Mouse (Mus musculus) heart, postnatal 25 days (tissue): Measurements from ENCODE around the gene Map2k6. TPM values are rescaled to one million over a fixed set of nuclear protein-coding genes. Genes with fewer than 3 reads are reported as not detected.
A peak's percentile ranks its signal among the peaks of the same experiment; 100 is the strongest.
"Not testable (repeated sequence)": the region's sequence is repeated elsewhere in the genome, so short reads cannot be mapped to it uniquely, and the experiment has no call there.

Experiments used
- DNase-seq: peaks from one replicate; pipeline ENCODE4 v3.0.0; 2022; ENCODE audit warnings: low spot score
- intact Hi-C: fragments of 180-260 bp; cut with DNase I; formaldehyde crosslinking; loops from one replicate; pipeline ENCODE4 v1.15.1; 2025
- total RNA-seq, 2 experiments: library from RNA; stranded (reverse); gene quantifications; 2 replicates each; pipeline ENCODE4 v1.2.3; 2021

The Map2k6 gene
- total RNA-seq = 1 to 10 TPM; 5.8 to 6.7 TPM

GRCm38 (mm10) chr11:110398553-110399239 lies at the start of gene Map2k6:
Gene Map2k6 (plus strand): TSS chr11:110399122.
- DNase-seq = peak; percentile 62
- intact Hi-C loops = no loop called here

GRCm38 (mm10) chr11:110354261-110354660 lies 44.7 kb upstream of the Map2k6 start:
- intact Hi-C loops = no loop called here
- DNase-seq = no peak

GRCm38 (mm10) chr11:110355131-110355530 lies 43.8 kb upstream of the Map2k6 start:
- DNase-seq, intact Hi-C loops: not testable (repeated sequence)

- no peak for DNase-seq
- intact Hi-C loops = no loop called here
Observed at GRCm38 (mm10) chr11:110357756-110358551, 41.0 kb upstream of the Map2k6 start.

- no peak for DNase-seq
- intact Hi-C loops = loop anchor here (1.0 kb wide), 1 partner anchor 118 kb away; no protein-coding TSS in a partner anchor
Observed at GRCm38 (mm10) chr11:110365016-110365415, 33.9 kb upstream of the Map2k6 start.

- intact Hi-C loops = no loop called here
- DNase-seq = no peak
Observed at GRCm38 (mm10) chr11:110366902-110367301, 32.0 kb upstream of the Map2k6 start.

- DNase-seq = no peak
- intact Hi-C loops = no loop called here
Observed at GRCm38 (mm10) chr11:110367638-110368037, 31.3 kb upstream of the Map2k6 start.

- intact Hi-C loops = no loop called here
- DNase-seq = no peak
Observed at GRCm38 (mm10) chr11:110369312-110370019, 29.5 kb upstream of the Map2k6 start.

GRCm38 (mm10) chr11:110371827-110372226 lies 27.1 kb upstream of the Map2k6 start:
- intact Hi-C loops = no loop called here
- DNase-seq = no peak

- intact Hi-C loops = no loop called here
Observed at GRCm38 (mm10) chr11:110372266-110372954, 26.5 kb upstream of the Map2k6 start.

GRCm38 (mm10) chr11:110374036-110374435 lies 24.9 kb upstream of the Map2k6 start:
- intact Hi-C loops = no loop called here
- DNase-seq = no peak

More at GRCm38 (mm10) chr11:110372266-110372954, 26.5 kb upstream of the Map2k6 start:
- DNase-seq = no peak

- intact Hi-C loops = loop anchor here (5.0 kb wide), 1 partner anchor 103 kb away; no protein-coding TSS in a partner anchor
- peak; percentile 55 for DNase-seq
Observed at GRCm38 (mm10) chr11:110379661-110380309, 19.1 kb upstream of the Map2k6 start.

- intact Hi-C loops = loop anchor here (5.0 kb wide), 1 partner anchor 102 kb away; no protein-coding TSS in a partner anchor
- DNase-seq = no peak
Observed at GRCm38 (mm10) chr11:110380310-110380668, 18.6 kb upstream of the Map2k6 start.

- intact Hi-C loops = no loop called here
- no peak for DNase-seq
Observed at GRCm38 (mm10) chr11:110385487-110385886, 13.4 kb upstream of the Map2k6 start.

GRCm38 (mm10) chr11:110392763-110393162 lies 6.2 kb upstream of the Map2k6 start:
- DNase-seq = no peak
- intact Hi-C loops = no loop called here

- intact Hi-C loops = no loop called here
- no peak for DNase-seq
Observed at GRCm38 (mm10) chr11:110394788-110395452, 4.0 kb upstream of the Map2k6 start.

- no peak for DNase-seq
- intact Hi-C loops = no loop called here
Observed at GRCm38 (mm10) chr11:110396085-110396484, 2.8 kb upstream of the Map2k6 start.

- no peak for DNase-seq
- intact Hi-C loops = loop anchor here (5.0 kb wide), 1 partner anchor 38 kb away; no protein-coding TSS in a partner anchor
Observed at GRCm38 (mm10) chr11:110399240-110400150, 573 bp downstream of the Map2k6 start.
